Mouse (Mus musculus) natural killer cell, adult 2 months (primary cell): ENCODE results near the gene Maco1.
"Not testable (repeated sequence)": the region's sequence is repeated elsewhere in the genome, so short reads cannot be mapped to it uniquely, and the experiment has no call there.

ENCODE experiments used
- DNase-seq, 2 experiments: peaks; one replicate each; pipeline ENCODE4 v3.0.0; 2022; ENCODE audit warnings: low spot score in 2 of 2

Gene Maco1

DNA sequence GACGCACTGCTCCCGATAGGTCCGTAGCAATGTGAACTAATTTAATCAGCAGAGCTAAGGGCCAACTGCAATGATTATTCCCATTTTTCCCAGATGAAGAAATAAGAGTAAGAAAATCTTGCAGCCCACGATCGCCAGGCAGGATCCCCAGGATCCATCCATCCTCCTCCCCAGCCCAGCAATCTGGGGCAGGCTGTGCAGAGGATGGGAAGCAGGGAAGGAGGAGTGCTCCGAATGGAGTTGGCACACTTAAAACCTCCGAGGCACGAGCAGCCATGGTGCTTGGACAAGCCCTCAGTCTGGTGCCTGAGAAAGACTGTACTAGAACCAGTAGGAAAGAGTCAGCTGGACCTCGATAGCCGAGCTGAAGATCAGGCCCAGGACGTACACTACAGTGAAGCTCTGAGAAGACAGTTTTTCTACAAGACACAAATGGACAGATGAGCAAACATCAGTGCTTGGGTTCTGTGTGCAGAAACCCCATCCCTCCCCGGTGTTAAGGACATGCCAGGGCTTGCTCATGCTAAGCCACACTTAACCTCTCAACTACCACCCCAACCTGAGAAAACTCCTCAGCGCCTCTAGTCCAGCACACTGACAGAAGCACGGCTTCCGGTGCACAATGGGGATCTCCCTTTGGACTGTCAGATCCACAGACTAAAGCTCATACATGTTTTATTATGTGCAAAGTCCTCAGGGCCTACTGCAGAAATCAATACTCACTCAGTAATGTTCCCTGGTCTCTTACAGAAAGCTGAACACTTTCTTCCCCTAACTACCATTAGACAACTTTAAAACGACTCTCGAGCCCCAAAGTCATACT is 39.5 kb downstream of the Maco1 start:
- no peak for DNase-seq

GRCm38 (mm10) chr4:134804765-134805164 is 48.4 kb downstream of the Maco1 start:
- no peak for DNase-seq

DNA sequence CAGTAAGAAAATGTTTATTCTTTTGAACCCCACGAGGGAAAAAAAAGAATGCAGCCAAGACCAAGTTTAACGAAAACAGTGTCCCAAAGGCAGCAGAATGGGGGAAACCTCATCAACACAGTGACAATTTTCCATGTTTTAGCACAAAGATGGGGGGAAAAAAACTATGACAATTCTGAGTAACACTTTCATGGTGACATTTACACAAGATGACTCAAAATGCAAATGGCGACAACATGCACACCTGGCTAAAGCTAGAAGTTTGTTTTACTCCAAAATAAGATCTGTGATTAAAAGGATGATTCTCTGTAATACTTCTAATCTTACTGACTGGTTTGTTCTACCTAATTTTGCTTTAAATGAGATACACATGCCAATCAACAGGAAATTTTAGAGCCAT is 50.4 kb downstream of the Maco1 start:
- DNase-seq, result no peak

DNA sequence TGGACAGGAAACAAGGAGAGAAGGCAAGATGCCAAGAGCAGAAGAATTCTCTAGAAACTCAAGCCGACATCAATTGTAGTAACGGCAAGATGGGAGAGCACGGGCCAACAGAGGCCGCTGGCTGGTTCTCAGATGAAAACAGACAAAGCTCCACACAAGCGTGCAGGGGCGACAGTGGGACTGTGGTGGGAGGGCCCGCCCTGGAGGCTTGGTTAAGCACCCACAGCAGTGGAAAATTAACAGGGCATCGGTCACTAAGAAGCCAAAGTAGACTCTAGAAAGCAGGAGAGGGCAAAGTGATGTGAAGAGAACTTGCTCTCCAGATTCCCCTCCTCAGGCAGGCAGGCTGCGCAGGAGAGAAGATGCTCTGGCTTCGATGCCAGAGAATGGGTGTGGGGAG is 51.0 kb downstream of the Maco1 start:
- DNase-seq, result no peak

DNA sequence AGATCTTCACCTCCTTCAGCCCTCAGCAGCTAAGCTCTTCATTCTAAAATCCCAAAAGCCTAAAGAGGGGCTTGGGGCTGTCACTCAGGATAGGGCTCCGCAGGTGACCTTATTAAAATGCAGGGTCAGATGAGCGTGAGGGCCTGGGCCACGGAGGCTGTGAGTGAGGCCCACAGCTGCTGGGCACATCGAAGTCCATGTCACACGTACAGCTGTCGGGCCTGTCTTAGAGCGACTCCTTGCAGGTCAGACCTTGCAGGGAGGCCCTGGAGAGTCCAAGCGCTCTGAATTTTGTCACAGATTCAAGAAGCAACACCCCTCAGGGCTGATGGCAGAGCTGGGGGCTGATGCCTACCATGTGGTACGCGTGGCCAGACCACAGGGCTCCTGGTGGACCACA is 52.5 kb downstream of the Maco1 start:
- no peak for DNase-seq

DNA sequence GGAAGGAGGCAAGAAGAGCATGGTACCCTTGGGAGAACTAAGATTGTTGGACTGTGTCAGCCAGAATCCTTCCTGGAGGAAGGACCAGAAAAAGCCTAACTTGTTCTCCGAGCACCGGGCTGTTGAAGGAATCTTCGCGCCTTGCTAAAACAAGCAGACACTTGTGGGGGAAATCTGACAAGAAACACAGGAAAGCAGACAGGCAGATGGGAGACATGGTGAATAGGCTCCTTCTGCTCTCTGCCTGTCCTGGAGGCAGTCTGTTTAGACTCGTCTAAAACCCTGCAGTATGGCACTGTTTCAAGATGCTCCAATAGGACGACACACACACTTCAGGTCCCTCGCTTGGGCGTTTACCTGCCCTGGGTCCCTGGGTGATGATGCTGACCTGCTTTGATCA is 53.0 kb downstream of the Maco1 start:
- no peak for DNase-seq

- peak; percentile 57 to 71 for DNase-seq
Measured at GRCm38 (mm10) chr4:134799272-134799671, 53.9 kb downstream of the Maco1 start.

- DNase-seq, result no peak
Measured at GRCm38 (mm10) chr4:134798861-134799260, 54.3 kb downstream of the Maco1 start.

DNA sequence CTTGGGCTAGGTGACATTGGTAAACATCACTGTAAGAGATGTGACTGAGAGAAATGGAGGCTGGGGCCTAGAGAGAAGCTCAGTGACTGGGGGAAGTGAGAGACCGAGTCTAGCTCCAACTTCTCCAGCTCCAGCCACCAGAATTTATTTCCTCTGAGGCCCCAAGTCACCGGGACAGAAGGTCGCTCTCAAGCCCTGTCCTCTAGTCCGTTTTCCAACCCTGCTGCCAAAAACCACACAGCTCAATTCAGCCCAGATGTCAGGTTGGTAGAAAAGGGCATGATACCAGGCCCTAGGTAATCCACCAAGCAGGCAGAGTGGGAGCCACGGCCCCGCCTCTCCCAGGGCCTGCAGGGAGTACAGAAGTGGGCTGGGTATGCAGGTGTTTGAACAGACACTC is 55.5 kb downstream of the Maco1 start:
- no peak for DNase-seq

GRCm38 (mm10) chr4:134796581-134797361 is 56.4 kb downstream of the Maco1 start:
- peak; percentile 77 to 82 for DNase-seq

- DNase-seq, result peak; percentile 23 to 34
Measured at GRCm38 (mm10) chr4:134795819-134796485, 57.2 kb downstream of the Maco1 start.

DNA sequence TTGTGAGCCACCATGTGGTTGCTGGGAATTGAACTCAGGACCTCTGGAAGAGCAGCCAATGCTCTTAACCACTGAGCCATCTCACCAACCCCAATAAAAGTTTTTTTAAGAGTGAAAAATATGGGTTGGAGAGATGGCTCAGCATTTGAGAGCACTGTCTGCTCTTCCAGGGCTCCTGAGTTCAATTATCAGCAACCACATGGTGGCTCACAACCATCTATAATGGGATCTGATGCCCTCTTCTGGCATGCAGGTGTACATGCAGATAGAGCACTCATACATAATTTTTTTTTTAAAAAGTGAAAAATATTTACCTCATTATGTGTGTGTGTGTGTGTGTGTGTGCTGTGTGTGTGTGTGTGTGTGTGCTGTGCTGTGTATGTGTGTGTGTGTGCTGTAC is 58.2 kb downstream of the Maco1 start:
- not testable (repeated sequence) for DNase-seq

DNA sequence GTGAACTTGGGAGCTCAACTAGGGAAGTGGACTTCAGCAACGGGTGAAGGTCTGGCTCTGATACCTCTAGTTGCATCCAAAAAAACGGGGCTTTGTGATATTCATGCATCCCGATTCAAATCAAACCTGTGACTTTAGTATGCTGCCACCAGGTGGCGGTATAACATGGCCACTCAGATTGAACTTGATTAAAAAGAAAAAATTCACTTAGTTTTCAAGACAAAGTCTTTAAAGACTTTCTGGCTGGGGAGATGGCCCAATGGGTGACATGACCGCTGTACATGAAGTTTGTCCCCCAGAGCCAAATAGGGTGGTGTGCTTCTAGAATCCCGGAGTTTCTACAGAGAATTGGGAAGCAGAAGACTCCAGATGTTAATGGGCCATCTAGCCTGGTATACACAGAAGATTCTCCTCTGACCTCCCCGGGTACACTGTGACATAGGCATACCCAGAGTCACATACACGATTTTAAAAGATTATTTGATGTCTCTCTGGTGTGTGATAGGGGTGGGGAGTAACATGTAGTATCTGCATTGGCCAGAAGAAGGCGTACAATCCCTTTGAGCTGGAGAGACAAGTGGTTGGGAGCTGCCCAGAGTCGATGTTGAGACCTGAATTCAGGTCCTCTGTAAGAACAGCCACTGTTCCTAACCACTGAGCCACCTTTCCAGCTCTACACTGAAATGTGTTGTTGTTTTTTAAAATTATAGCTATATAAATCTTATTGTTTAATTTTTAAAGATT is 59.8 kb downstream of the Maco1 start:
- peak; percentile 63 to 66 for DNase-seq

DNA sequence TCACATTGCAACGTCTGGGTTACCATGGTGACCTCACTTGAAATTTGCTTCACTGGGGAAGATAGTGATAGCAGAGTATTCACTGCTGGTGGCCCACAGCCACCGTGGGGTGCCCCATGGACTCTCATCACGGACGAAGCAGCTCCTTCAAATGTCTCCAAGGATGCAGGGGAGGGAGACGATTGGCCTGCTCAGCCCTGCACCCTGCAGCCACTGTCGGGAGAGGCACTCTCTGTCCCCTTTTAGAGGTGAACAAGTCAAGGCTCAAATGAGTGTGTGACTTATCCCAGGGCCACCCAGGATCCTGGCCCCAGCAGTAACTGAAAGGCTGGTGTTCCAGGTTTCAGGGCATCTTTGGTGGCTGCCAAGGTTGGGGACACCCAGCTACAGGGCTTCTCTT is 61.4 kb downstream of the Maco1 start:
- no peak for DNase-seq

- peak; percentile 81 to 85 for DNase-seq
Measured at GRCm38 (mm10) chr4:134786946-134787345, 66.2 kb downstream of the Maco1 start.

DNA sequence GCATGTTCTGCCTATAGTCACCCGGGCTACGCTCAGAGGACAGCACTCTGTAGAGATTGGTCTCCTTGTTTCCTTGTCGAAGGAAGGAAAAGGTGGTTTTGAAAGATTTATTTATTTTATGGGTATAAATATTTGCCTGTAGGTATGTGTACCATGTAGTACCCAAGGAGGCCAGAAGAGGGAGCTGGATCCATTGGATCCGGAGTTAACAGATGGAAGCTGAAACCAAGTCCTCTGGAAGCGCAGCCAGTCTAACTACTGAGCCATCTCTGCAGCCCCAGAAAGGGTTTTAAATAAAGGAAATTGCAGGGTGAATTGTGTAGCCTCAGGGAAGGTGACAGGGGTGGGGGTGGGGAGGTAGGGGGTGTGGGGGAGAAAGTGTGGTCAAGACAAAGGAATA is 68.4 kb downstream of the Maco1 start:
- no peak for DNase-seq

- no peak for DNase-seq
Measured at GRCm38 (mm10) chr4:134779136-134779934, 73.8 kb downstream of the Maco1 start.

DNA sequence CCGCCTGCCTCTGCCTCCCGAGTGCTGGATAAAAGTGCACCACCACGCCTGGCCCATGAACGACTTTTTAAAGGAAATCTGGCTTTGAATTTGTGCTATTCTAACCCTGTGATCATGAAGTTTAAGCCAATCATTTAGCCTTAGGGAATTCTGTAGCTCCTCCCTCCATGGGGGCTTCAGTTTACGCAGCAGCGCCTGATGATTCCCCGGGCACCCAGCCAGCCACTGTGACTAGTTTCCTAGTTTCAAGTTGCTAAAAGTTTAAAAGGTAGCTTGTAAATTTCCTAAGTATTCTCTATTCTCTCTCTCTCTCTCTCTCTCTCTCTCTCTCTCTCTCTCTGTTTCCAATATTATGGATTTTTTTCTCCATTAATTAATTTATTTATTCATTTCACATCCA is 76.9 kb downstream of the Maco1 start:
- DNase-seq, result no peak

GRCm38 (mm10) chr4:134775234-134775944 is 77.8 kb downstream of the Maco1 start:
- DNase-seq, result no peak

- no peak for DNase-seq
Measured at GRCm38 (mm10) chr4:134774126-134774525, 79.0 kb downstream of the Maco1 start.
